Mouse (Mus musculus) spleen, adult 2 months (tissue): ENCODE results near the gene Rasgef1c.

Experiments used
- CTCF ChIP-seq: fragments of 200-500 bp; IDR thresholded peaks from 2 replicates; pipeline ENCODE4 v1.5.1; 2011; ENCODE audit warnings: mild to moderate bottlenecking, inconsistent platforms; ENCODE audit not compliant: insufficient read depth, insufficient read length, insufficient replicate concordance; ENCODE audit errors: extremely low read depth
- POLR2A ChIP-seq: fragments of 200-500 bp; IDR thresholded peaks from 2 replicates; pipeline ENCODE4 v1.6.1; 2011; ENCODE audit warnings: low read depth, low read length, inconsistent platforms

GRCm38 (mm10) chr11:50024445-50024832, 122.8 kb downstream of the Rasgef1c start:
- TF ChIP-seq POLR2A (no peak), CTCF (no peak)
